Mouse (Mus musculus) liver, embryonic 14.5 days (tissue): ENCODE measurements around the gene Fau.
A peak's percentile ranks its signal among the peaks of the same experiment; 100 is the strongest.

Source experiments
- CTCF ChIP-seq: IDR thresholded peaks from 2 replicates; pipeline ENCODE4 v1.5.1; 2016; ENCODE audit warnings: antibody characterized with exemption, low read depth, control low read depth
- EP300 ChIP-seq: IDR thresholded peaks from 2 replicates; pipeline ENCODE4 v1.6.1; 2016; ENCODE audit warnings: antibody characterized with exemption, low read depth

GRCm38 (mm10) chr19:6045366-6046293 lies 12.0 kb upstream of the Fau start:
- TF ChIP-seq CTCF (peak; percentile 44), EP300 (no peak)
